Mouse (Mus musculus): Measurements from ENCODE around the gene Dyrk3. TPM values are rescaled to one million over a fixed set of nuclear protein-coding genes. Genes with fewer than 3 reads are reported as not detected.

Gene Dyrk3
- polyA plus RNA-seq, 1 experiment from 2014 or later: 1.7 TPM

- peak overlapping the region; percentile 66 for H3K9ac ChIP-seq (ENCODE audit: low read length)
- peak overlapping the region; percentile 52 for H3K4me2 ChIP-seq (ENCODE audit: low read length)
- H3K9me3 ChIP-seq (ENCODE audit: control insufficient read depth, low read length): no peaks in the 10 kb centered on the region
- no peak for ATAC-seq (ENCODE audit: insufficient number of reproducible peaks, insufficient read depth, low FRiP score, low read depth)
- 62% methylated on average over 2 of the region's 2 CpGs for WGBS
- H3K36me3 ChIP-seq (ENCODE audit: control insufficient read depth, insufficient read depth, low read length): 0 out of 2 replicates have a peak, but pooled peaks cover 3% of the 10 kb centered on the region
- H3K27me3 ChIP-seq (ENCODE audit: control insufficient read depth, insufficient read depth, low read length): no peaks in the 10 kb centered on the region
- H3K27ac ChIP-seq (replicated peaks in 1 of 2; ENCODE audit: control insufficient read depth in 1 of 2, insufficient read depth in 1 of 2, low read depth in 2 of 2, low read length in 2 of 2): peak overlapping the region; percentile 94 to 95
- H3K4me3 ChIP-seq (ENCODE audit: control insufficient read depth in 1 of 2, insufficient read depth in 1 of 2, low read depth in 1 of 2, low read length in 2 of 2): 0 out of 4 replicates have a peak overlapping the region, but pooled peaks of 1 of the 2 experiments have one; percentile 5
- H3K4me1 ChIP-seq (ENCODE audit: control insufficient read depth in 2 of 2, insufficient read depth in 2 of 2, low read length in 2 of 2): peaks cover 70 to 99% of the 10 kb centered on the region in 2 experiments
Measured at GRCm38 (mm10) chr1:131089525-131090127, 48.5 kb downstream of the Dyrk3 start.

GRCm38 (mm10) chr1:131088547-131088946 lies 49.6 kb downstream of the Dyrk3 start:
- H3K27me3 ChIP-seq (ENCODE audit: control insufficient read depth, insufficient read depth, low read length): no peaks in the 10 kb centered on the region
- no peaks in the 10 kb centered on the region for H3K9me3 ChIP-seq (ENCODE audit: control insufficient read depth, low read length)
- ATAC-seq (ENCODE audit: insufficient number of reproducible peaks, insufficient read depth, low FRiP score, low read depth): no peak
- no peak overlapping the region for H3K4me3 ChIP-seq (ENCODE audit: control insufficient read depth in 1 of 2, insufficient read depth in 1 of 2, low read depth in 1 of 2, low read length in 2 of 2)
- peak overlapping the region; percentile 66; the same call in 1 of the 2 replicates for H3K9ac ChIP-seq (ENCODE audit: low read length)
- peak overlapping the region; percentile 52 for H3K4me2 ChIP-seq (ENCODE audit: low read length)
- 24% methylated on average over 11 of the region's 11 CpGs for WGBS
- no peaks in the 10 kb centered on the region for H3K36me3 ChIP-seq (ENCODE audit: control insufficient read depth, insufficient read depth, low read length)
- peak overlapping the region in 1 of 2 experiments; percentile 94; a peak in 2 of 4 replicates for H3K27ac ChIP-seq (replicated peaks in 1 of 2; ENCODE audit: control insufficient read depth in 1 of 2, insufficient read depth in 1 of 2, low read depth in 2 of 2, low read length in 2 of 2)
- peaks cover 73 to 99% of the 10 kb centered on the region in 2 experiments for H3K4me1 ChIP-seq (ENCODE audit: control insufficient read depth in 2 of 2, insufficient read depth in 2 of 2, low read length in 2 of 2)

GRCm38 (mm10) chr1:131086907-131087306 lies 51.2 kb downstream of the Dyrk3 start:
- H3K27me3 ChIP-seq (ENCODE audit: control insufficient read depth, insufficient read depth, low read length): no peaks in the 10 kb centered on the region
- no peak overlapping the region for H3K4me3 ChIP-seq (ENCODE audit: control insufficient read depth in 1 of 2, insufficient read depth in 1 of 2, low read depth in 1 of 2, low read length in 2 of 2)
- H3K4me2 ChIP-seq (ENCODE audit: low read length): peak overlapping the region; percentile 28
- H3K9me3 ChIP-seq (ENCODE audit: control insufficient read depth, low read length): no peaks in the 10 kb centered on the region
- H3K9ac ChIP-seq (ENCODE audit: low read length): peak overlapping the region; percentile 28
- 0 out of 4 replicates have a peak overlapping the region, but pooled peaks have one; percentile 11 to 25 for H3K27ac ChIP-seq (replicated peaks in 1 of 2; ENCODE audit: control insufficient read depth in 1 of 2, insufficient read depth in 1 of 2, low read depth in 2 of 2, low read length in 2 of 2)
- 25% methylated on average over 7 of the region's 7 CpGs for WGBS
- no peaks in the 10 kb centered on the region for H3K36me3 ChIP-seq (ENCODE audit: control insufficient read depth, insufficient read depth, low read length)
- peaks cover 73 to 99% of the 10 kb centered on the region in 2 experiments for H3K4me1 ChIP-seq (ENCODE audit: control insufficient read depth in 2 of 2, insufficient read depth in 2 of 2, low read length in 2 of 2)
- ATAC-seq (ENCODE audit: insufficient number of reproducible peaks, insufficient read depth, low FRiP score, low read depth): 0 out of 2 replicates have a peak, but pooled peaks have one; percentile 27

GRCm38 (mm10) chr1:131085957-131086739 lies 52.0 kb downstream of the Dyrk3 start:
- no peaks in the 10 kb centered on the region for H3K27me3 ChIP-seq (ENCODE audit: control insufficient read depth, insufficient read depth, low read length)
- 30% methylated on average over 4 of the region's 4 CpGs for WGBS
- no peaks in the 10 kb centered on the region for H3K9me3 ChIP-seq (ENCODE audit: control insufficient read depth, low read length)
- peak overlapping the region; percentile 28; the same call in 1 of the 2 replicates for H3K9ac ChIP-seq (ENCODE audit: low read length)
- peaks cover 75 to 99% of the 10 kb centered on the region in 2 experiments for H3K4me1 ChIP-seq (ENCODE audit: control insufficient read depth in 2 of 2, insufficient read depth in 2 of 2, low read length in 2 of 2)
- H3K27ac ChIP-seq (replicated peaks in 1 of 2; ENCODE audit: control insufficient read depth in 1 of 2, insufficient read depth in 1 of 2, low read depth in 2 of 2, low read length in 2 of 2): 0 out of 4 replicates have a peak overlapping the region, but pooled peaks of 1 of the 2 experiments have one; percentile 25
- no peaks in the 10 kb centered on the region for H3K36me3 ChIP-seq (ENCODE audit: control insufficient read depth, insufficient read depth, low read length)
- ATAC-seq (ENCODE audit: insufficient number of reproducible peaks, insufficient read depth, low FRiP score, low read depth): no peak
- no peak overlapping the region for H3K4me3 ChIP-seq (ENCODE audit: control insufficient read depth in 1 of 2, insufficient read depth in 1 of 2, low read depth in 1 of 2, low read length in 2 of 2)
- peak overlapping the region; percentile 28 for H3K4me2 ChIP-seq (ENCODE audit: low read length)

- H3K27me3 ChIP-seq (ENCODE audit: control insufficient read depth, insufficient read depth, low read length): no peaks in the 10 kb centered on the region
- ATAC-seq (ENCODE audit: insufficient number of reproducible peaks, insufficient read depth, low FRiP score, low read depth): no peak
- H3K9me3 ChIP-seq (ENCODE audit: control insufficient read depth, low read length): no peaks in the 10 kb centered on the region
- no peak overlapping the region for H3K27ac ChIP-seq (replicated peaks in 1 of 2; ENCODE audit: control insufficient read depth in 1 of 2, insufficient read depth in 1 of 2, low read depth in 2 of 2, low read length in 2 of 2)
- H3K36me3 ChIP-seq (ENCODE audit: control insufficient read depth, insufficient read depth, low read length): no peaks in the 10 kb centered on the region
- WGBS: 51% methylated on average over 3 of the region's 3 CpGs
- no peak overlapping the region for H3K4me3 ChIP-seq (ENCODE audit: control insufficient read depth in 1 of 2, insufficient read depth in 1 of 2, low read depth in 1 of 2, low read length in 2 of 2)
- no peak overlapping the region for H3K9ac ChIP-seq (ENCODE audit: low read length)
- H3K4me1 ChIP-seq (ENCODE audit: control insufficient read depth in 2 of 2, insufficient read depth in 2 of 2, low read length in 2 of 2): peaks cover 72 to 99% of the 10 kb centered on the region in 2 experiments
- H3K4me2 ChIP-seq (ENCODE audit: low read length): peak overlapping the region; percentile 9; the same call in 1 of the 2 replicates
Measured at GRCm38 (mm10) chr1:131085272-131085671, 52.9 kb downstream of the Dyrk3 start.

GRCm38 (mm10) chr1:131084289-131084688 lies 53.9 kb downstream of the Dyrk3 start:
- H3K4me1 ChIP-seq (ENCODE audit: control insufficient read depth in 2 of 2, insufficient read depth in 2 of 2, low read length in 2 of 2): peaks cover 67 to 99% of the 10 kb centered on the region in 2 experiments
- H3K4me2 ChIP-seq (ENCODE audit: low read length): peak overlapping the region; percentile 31
- no peaks in the 10 kb centered on the region for H3K36me3 ChIP-seq (ENCODE audit: control insufficient read depth, insufficient read depth, low read length)
- H3K27me3 ChIP-seq (ENCODE audit: control insufficient read depth, insufficient read depth, low read length): no peaks in the 10 kb centered on the region
- H3K4me3 ChIP-seq (ENCODE audit: control insufficient read depth in 1 of 2, insufficient read depth in 1 of 2, low read depth in 1 of 2, low read length in 2 of 2): no peak overlapping the region
- H3K9me3 ChIP-seq (ENCODE audit: control insufficient read depth, low read length): no peaks in the 10 kb centered on the region
- peak overlapping the region; percentile 36 to 39; a peak in 2 of 4 replicates for H3K27ac ChIP-seq (replicated peaks in 1 of 2; ENCODE audit: control insufficient read depth in 1 of 2, insufficient read depth in 1 of 2, low read depth in 2 of 2, low read length in 2 of 2)
- WGBS: 21% methylated on average over 8 of the region's 8 CpGs
- H3K9ac ChIP-seq (ENCODE audit: low read length): no peak overlapping the region; the same call in 1 of the 2 replicates
- no peak for ATAC-seq (ENCODE audit: insufficient number of reproducible peaks, insufficient read depth, low FRiP score, low read depth)

GRCm38 (mm10) chr1:131083609-131084008 lies 54.5 kb downstream of the Dyrk3 start:
- Histone ChIP-seq H3K4me2 (ENCODE audit: low read length) (peak overlapping the region; percentile 31; the same call in 1 of the 2 replicates), H3K4me3 (ENCODE audit: control insufficient read depth in 1 of 2, insufficient read depth in 1 of 2, low read depth in 1 of 2, low read length in 2 of 2) (no peak overlapping the region), H3K9ac (ENCODE audit: low read length) (no peak overlapping the region), H3K9me3 (ENCODE audit: control insufficient read depth, low read length) (no peaks in the 10 kb centered on the region), H3K4me1 (ENCODE audit: control insufficient read depth in 2 of 2, insufficient read depth in 2 of 2, low read length in 2 of 2) (peaks cover 66 to 99% of the 10 kb centered on the region in 2 experiments), H3K27me3 (ENCODE audit: control insufficient read depth, insufficient read depth, low read length) (no peaks in the 10 kb centered on the region), H3K27ac (replicated peaks in 1 of 2; ENCODE audit: control insufficient read depth in 1 of 2, insufficient read depth in 1 of 2, low read depth in 2 of 2, low read length in 2 of 2) (peak overlapping the region; percentile 10 to 39), H3K36me3 (ENCODE audit: control insufficient read depth, insufficient read depth, low read length) (no peaks in the 10 kb centered on the region)
- WGBS: 41% methylated on average over 4 of the region's 4 CpGs
- ATAC-seq (ENCODE audit: insufficient number of reproducible peaks, insufficient read depth, low FRiP score, low read depth): no peak

Data from heart, embryonic 14.5 days (tissue).